Mouse (Mus musculus) hindbrain, embryonic 11.5 days (tissue): ENCODE measurements around the gene Pnkd. TPM values are rescaled to one million over a fixed set of nuclear protein-coding genes. Genes with fewer than 3 reads are reported as not detected.

Experiments used
- ATAC-seq: fragments of 200-750 bp; cut with Nextera tagmentation; 2 replicates; pipeline ENCODE4 v1.8.0; 2017; ENCODE audit warnings: mild to moderate bottlenecking, moderate TSS enrichment, moderate library complexity; ENCODE audit not compliant: low FRiP score
- DNase-seq: peaks from one replicate; pipeline ENCODE4 v3.0.0-alpha.2; 2015; ENCODE audit warnings: low spot score
- H3K27ac ChIP-seq: fragments of 300-500 bp; sonication (generic); 2 replicates; pipeline ENCODE4 v1.5.1; 2014; ENCODE audit warnings: mild to moderate bottlenecking, low read depth, low read length
- H3K27me3 ChIP-seq: fragments of 300-500 bp; sonication (generic); 2 replicates; pipeline ENCODE4 v1.6.1; 2014; ENCODE audit warnings: mild to moderate bottlenecking, low read length, moderate library complexity, mixed read lengths; ENCODE audit not compliant: control insufficient read depth, insufficient read depth
- H3K36me3 ChIP-seq: fragments of 300-500 bp; sonication (generic); 2 replicates; pipeline ENCODE4 v1.6.1; 2014; ENCODE audit warnings: mild to moderate bottlenecking, low read length, moderate library complexity, mixed read lengths; ENCODE audit not compliant: control insufficient read depth, insufficient read depth
- H3K4me1 ChIP-seq: fragments of 300-500 bp; sonication (generic); replicated peaks from 2 replicates; pipeline ENCODE4 v1.6.1; 2014; ENCODE audit warnings: low read length, mixed read lengths; ENCODE audit not compliant: control insufficient read depth, insufficient read depth
- H3K4me2 ChIP-seq: fragments of 300-500 bp; sonication (generic); replicated peaks from 2 replicates; pipeline ENCODE4 v1.6.1; 2014; ENCODE audit warnings: mild to moderate bottlenecking, low read depth, low read length
- H3K4me3 ChIP-seq: fragments of 300-500 bp; sonication (generic); 2 replicates; pipeline ENCODE4 v1.5.1; 2014; ENCODE audit warnings: low read depth, low read length
- H3K9ac ChIP-seq: fragments of 300-500 bp; sonication (generic); 2 replicates; pipeline ENCODE4 v1.6.1; 2014; ENCODE audit warnings: low read depth, low read length
- H3K9me3 ChIP-seq: fragments of 300-500 bp; sonication (generic); 2 replicates; pipeline ENCODE4 v1.6.1; 2016; ENCODE audit warnings: low read length; ENCODE audit not compliant: control insufficient read depth
- WGBS: fragments of 180-500 bp; shearing (Covaris S2); extraction: QIAGEN DNeasy Blood & Tissue Kit; methylation state at CpG from one replicate; pipeline ENCODE4 v1.1.7; 2014; 5-methylcytosine and 5-hydroxymethylcytosine counted together
- polyA plus RNA-seq: library from polyadenylated mRNA; unstranded; fragments of >200 nt; fragmentation: Nextera tagmentation; extraction: Ambion mirVana; gene quantifications from 2 replicates; pipeline ENCODE4 v1.2.1, GENCODE M21; 2014

Gene Pnkd
- polyA plus RNA-seq, 1 experiment from 2014 or later = 85.4 TPM

DNA sequence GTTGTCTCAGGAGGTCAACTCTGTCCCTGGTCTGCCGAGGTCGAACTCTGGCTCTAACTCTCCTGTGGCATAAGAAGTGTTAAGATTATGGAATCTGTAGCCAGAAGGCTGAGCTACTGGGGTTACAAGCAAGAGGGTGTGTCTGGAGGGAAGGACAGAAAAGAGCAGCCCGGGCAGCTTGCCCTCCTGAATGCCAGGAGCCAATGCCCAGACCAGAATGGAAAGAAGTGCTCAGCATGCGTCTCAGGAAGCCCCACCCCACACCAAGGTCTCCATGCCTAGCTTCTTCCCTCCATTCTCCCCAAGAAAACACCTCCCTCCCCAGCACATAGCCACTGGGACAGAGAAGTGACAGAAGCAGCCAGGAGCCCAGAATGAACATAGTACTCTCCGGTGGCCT is 14.3 kb downstream of the Pnkd start:
- Histone ChIP-seq H3K27me3 (no peaks in the 10 kb centered on the region), H3K27ac (no peak overlapping the region), H3K4me2 (no peak overlapping the region), H3K4me1 (no peaks in the 10 kb centered on the region), H3K4me3 (no peak overlapping the region), H3K9me3 (no peaks in the 10 kb centered on the region), H3K9ac (no peak overlapping the region), H3K36me3 (no peaks in the 10 kb centered on the region)
- DNase-seq = no peak
- 78% methylated on average over 5 of the region's 5 CpGs for WGBS
- ATAC-seq = no peak

DNA sequence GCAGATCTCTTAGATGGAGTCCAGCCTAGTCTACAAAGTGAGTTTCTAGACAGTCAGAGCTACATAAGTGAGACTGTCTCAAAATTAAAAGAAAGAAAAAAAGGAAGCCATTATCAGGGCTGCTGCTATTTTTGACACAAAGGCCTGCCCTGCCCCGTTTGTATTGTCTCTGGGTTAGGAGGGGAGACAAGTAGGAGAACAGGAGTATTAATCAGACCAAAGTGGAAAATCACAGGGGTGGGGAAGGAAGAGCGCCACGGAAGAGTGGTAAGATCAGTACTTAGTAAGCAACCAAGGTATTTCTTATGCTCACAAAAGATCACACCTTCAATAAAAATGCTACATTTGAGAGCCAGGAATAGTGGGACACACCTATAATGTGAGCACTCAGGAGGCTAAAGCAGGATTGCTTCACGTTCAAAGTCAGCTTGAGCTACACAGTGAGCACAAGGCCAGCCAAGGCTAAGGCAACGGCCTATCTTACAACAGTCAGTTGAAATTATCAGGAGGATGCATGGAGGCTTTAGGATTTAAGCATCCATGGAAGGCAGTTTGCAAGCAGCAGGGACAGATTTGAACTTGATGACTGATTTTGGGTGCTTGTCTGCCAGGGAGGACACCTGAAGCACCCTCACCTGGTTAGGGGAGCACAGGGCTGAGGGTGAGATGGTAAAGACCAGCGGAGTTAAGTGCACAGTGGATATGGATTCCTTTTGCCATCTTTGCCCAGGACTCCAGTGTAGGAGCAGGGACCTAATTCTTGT is 15.8 kb downstream of the Pnkd start:
- Histone ChIP-seq H3K4me1 (no peaks in the 10 kb centered on the region), H3K4me3 (no peak overlapping the region), H3K4me2 (no peak overlapping the region), H3K27me3 (no peaks in the 10 kb centered on the region; the same call in 1 of the 2 replicates), H3K9me3 (no peaks in the 10 kb centered on the region), H3K36me3 (no peaks in the 10 kb centered on the region), H3K27ac (no peak overlapping the region), H3K9ac (no peak overlapping the region)
- DNase-seq (no peak), ATAC-seq (no peak)
- 85% methylated on average over 6 of the region's 6 CpGs for WGBS

DNA sequence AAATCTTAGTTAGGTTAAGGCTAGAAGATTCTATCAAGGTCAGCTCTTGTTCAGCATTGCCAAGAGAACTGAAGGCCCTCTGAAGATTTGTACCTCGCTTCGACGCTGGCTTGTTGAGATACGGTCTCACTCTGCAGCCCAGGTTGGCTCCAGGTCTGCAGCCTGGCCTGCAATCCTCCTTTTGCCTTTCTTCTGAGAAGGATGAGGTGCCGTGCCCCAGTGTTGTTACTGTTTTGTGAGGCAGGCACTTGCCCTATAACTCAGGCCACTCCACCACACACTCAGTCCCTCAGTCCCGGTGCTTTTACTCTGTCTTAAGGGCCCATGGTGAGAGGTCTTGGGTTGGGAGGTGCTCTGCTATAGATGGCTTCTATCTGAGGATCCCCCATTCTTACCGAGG is 17.5 kb downstream of the Pnkd start:
- 90% methylated on average over 7 of the region's 7 CpGs for WGBS
- no peaks in the 10 kb centered on the region for H3K36me3 ChIP-seq
- no peak overlapping the region for H3K4me2 ChIP-seq
- no peaks in the 10 kb centered on the region for H3K9me3 ChIP-seq
- DNase-seq (no peak), ATAC-seq (no peak)
- no peak overlapping the region for H3K9ac ChIP-seq
- no peaks in the 10 kb centered on the region for H3K4me1 ChIP-seq
- no peak overlapping the region for H3K4me3 ChIP-seq
- no peak overlapping the region for H3K27ac ChIP-seq
- no peaks in the 10 kb centered on the region; the same call in 1 of the 2 replicates for H3K27me3 ChIP-seq

DNA sequence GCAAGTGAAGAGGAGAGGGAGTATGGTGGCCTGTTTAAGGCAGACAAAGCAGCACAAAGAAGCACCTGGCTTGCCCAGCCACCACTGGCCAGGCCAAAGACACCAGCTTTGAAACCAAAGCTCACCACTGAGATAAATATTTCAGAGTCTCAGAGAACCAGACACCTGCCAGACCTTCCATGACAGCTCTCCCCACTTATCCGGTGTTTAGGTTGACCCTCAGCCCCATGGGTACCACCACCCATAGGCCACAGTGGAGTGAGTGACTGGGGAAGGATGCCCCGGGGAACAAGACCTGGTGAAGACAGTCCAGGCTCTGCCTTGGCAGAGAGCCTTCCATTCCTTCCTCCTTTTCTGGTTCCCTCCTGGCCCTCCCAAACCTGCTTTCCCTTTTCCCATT is 18.1 kb downstream of the Pnkd start:
- Histone ChIP-seq H3K4me2 (no peak overlapping the region; the same call in 1 of the 2 replicates), H3K4me1 (no peaks in the 10 kb centered on the region), H3K27me3 (no peaks in the 10 kb centered on the region; the same call in 1 of the 2 replicates), H3K27ac (no peak overlapping the region), H3K4me3 (no peak overlapping the region), H3K36me3 (no peaks in the 10 kb centered on the region), H3K9me3 (no peaks in the 10 kb centered on the region), H3K9ac (no peak overlapping the region)
- WGBS = 83% methylated on average over 2 of the region's 2 CpGs
- ATAC-seq (no peak), DNase-seq (no peak)

DNA sequence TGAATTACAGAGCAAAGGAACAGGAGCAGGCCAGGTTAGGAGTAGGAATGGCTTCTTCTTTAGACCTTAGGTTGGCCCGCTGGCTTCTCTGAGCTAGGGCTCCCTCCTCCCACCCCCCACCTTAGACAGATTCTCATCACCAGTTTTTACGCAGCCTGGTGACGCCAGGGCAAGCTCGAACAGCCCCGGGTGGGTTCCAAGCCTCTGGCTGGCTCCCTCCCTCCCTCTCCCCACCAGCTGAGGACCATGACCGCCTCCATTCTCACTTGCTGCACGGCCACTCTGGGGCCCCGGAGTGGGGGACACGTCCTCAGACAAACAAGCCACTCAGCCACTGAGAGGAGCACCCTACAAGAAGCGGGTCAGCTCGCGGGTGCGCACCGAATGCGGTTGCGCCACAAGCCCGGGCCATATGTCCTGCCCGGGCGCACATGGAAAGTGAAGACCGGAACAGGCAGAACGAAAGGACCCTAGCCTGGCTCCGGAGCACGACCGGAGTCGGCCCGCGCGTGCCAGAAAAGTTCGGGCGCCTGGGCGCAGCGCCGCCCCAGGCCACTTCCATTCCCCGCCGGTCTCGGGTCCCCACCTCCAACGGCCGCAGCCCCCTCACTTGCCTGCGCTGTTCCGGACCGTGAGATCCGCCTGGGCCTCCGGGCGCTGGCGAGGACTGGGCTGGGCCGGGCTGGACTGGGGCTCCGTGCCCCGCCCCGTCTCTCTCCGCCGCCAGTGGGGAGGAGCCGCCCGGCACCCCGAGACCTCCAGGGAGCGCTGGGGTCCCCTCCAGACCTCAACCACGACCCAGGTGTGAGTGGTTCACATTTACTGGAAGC is 19.0 kb downstream of the Pnkd start:
- Histone ChIP-seq H3K4me1 (no peaks in the 10 kb centered on the region), H3K36me3 (no peaks in the 10 kb centered on the region), H3K27me3 (no peaks in the 10 kb centered on the region; the same call in 1 of the 2 replicates), H3K27ac (no peak overlapping the region), H3K4me2 (peak overlapping the region; percentile 88), H3K9ac (peak overlapping the region; percentile 54), H3K4me3 (peak overlapping the region; percentile 41), H3K9me3 (no peaks in the 10 kb centered on the region)
- peak; percentile 64 for ATAC-seq
- under 1% methylated on average over 45 of the region's 56 CpGs for WGBS
- DNase-seq = peak; percentile 62

DNA sequence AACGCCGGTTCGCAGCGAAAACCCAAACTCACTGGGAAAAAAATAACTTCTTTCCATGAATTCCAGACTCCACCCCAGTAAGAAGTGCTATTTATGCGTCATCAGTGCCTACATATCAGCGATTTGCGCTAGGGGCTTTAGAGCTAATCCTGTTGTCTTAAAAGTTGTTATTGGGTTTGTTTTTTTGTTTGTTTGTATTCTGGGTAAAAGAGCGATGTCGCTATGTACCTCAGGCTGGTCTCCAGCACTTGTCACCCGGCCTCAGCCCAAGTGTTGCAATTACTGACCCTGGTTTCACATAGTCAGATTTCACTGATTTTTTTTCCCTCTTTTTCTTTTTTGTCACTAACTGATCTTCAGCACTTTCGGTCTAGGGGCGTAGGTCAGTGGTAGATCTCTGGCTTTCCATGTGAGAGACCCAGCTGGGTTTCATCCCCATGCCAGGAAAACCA is 19.6 kb downstream of the Pnkd start:
- Histone ChIP-seq H3K9ac (peak overlapping the region; percentile 54), H3K9me3 (no peaks in the 10 kb centered on the region), H3K4me3 (peak overlapping the region; percentile 41), H3K36me3 (no peaks in the 10 kb centered on the region), H3K4me1 (no peaks in the 10 kb centered on the region), H3K27ac (no peak overlapping the region), H3K4me2 (peak overlapping the region; percentile 88), H3K27me3 (no peaks in the 10 kb centered on the region; the same call in 1 of the 2 replicates)
- ATAC-seq (no peak), DNase-seq (no peak)
- 9% methylated on average over 12 of the region's 12 CpGs for WGBS

DNA sequence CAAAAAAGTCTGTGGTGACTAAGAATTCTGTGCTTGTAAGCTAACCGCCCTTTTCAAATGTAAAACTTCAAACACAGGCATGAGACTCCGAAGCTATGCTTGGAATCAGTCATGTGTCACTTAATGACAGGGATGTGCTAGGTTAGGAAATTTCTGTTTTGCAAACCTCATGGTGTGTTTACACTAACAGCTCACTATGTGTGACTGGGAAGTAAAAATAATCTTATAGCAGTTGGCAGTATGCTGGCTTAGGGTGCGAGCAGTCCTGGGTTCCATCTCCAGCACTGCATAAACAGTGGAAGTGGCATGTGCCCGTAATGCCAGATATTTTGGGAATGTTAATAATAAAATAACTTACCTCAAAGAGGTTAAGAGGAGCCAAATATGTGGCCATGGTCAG is 20.2 kb downstream of the Pnkd start:
- no peak for DNase-seq
- Histone ChIP-seq H3K9me3 (no peaks in the 10 kb centered on the region), H3K36me3 (no peaks in the 10 kb centered on the region), H3K27me3 (no peaks in the 10 kb centered on the region; the same call in 1 of the 2 replicates), H3K9ac (no peak overlapping the region), H3K4me1 (no peaks in the 10 kb centered on the region), H3K27ac (no peak overlapping the region), H3K4me2 (no peak overlapping the region), H3K4me3 (no peak overlapping the region)
- WGBS = 79% methylated on average over 4 of the region's 4 CpGs
- no peak for ATAC-seq

DNA sequence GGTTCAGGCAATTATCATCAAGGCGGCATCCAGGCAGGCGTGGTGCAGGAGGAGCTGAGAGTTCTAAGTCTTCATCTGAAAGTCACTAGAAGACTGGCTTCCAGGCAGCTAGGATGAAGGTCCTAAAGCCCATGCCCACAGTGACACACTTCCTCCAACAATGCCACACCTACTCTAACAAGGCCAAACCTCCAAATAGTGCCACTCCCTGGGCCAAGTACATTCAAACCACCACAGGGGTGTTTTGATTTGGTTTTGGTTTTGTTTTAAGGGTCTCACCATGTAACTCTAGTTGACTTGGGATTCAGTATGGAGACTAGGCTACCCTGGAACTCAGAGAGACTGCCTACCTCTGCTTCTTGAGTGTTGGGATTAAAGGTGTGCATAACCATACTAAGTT is 20.8 kb downstream of the Pnkd start, which contains the start of gene Tmbim1:
Tmbim1 (minus strand) TSS at position 101 of the 400 bp plus-strand sequence.
- H3K4me3 ChIP-seq = no peak within 1 kb of the TSS

More for the DNA sequence above, 20.8 kb downstream of the Pnkd start, which contains the start of gene Tmbim1:
- ATAC-seq (no peak), DNase-seq (no peak)
- Histone ChIP-seq H3K9ac (no peak within 1 kb of the TSS), H3K27me3 (no peaks in the 10 kb centered on the region; the same call in 1 of the 2 replicates), H3K27ac (no peak within 1 kb of the TSS), H3K4me2 (no peak within 1 kb of the TSS), H3K9me3 (no peaks in the 10 kb centered on the region), H3K4me1 (no peaks in the 10 kb centered on the region), H3K36me3 (no peaks in the 10 kb centered on the region)
- 80% methylated on average over 2 of the region's 2 CpGs for WGBS
